Mouse (Mus musculus): ENCODE results near the gene Tex101. TPM values are rescaled to one million over a fixed set of nuclear protein-coding genes. Genes with fewer than 3 reads are reported as not detected.

The Tex101 gene
- polyA plus RNA-seq, 1 experiment from 2014 or later = not detected

- Histone ChIP-seq H3K27ac (replicated peaks) (no peak overlapping the region), H3K4me1 (no peaks in the 10 kb centered on the region), H3K4me2 (replicated peaks) (no peak overlapping the region), H3K9ac (no peak overlapping the region), H3K27me3 (no peaks in the 10 kb centered on the region), H3K36me3 (no peaks in the 10 kb centered on the region), H3K4me3 (replicated peaks) (no peak overlapping the region), H3K9me3 (replicated peaks) (no peaks in the 10 kb centered on the region)
- WGBS = 51% methylated on average over 17 of the region's 17 CpGs
- ATAC-seq (ENCODE audit: insufficient number of reproducible peaks, low FRiP score, low TSS enrichment, low read depth) = no peak
Observed at GRCm38 (mm10) chr7:24661118-24661904, 15.2 kb downstream of the Tex101 start.

DNA sequence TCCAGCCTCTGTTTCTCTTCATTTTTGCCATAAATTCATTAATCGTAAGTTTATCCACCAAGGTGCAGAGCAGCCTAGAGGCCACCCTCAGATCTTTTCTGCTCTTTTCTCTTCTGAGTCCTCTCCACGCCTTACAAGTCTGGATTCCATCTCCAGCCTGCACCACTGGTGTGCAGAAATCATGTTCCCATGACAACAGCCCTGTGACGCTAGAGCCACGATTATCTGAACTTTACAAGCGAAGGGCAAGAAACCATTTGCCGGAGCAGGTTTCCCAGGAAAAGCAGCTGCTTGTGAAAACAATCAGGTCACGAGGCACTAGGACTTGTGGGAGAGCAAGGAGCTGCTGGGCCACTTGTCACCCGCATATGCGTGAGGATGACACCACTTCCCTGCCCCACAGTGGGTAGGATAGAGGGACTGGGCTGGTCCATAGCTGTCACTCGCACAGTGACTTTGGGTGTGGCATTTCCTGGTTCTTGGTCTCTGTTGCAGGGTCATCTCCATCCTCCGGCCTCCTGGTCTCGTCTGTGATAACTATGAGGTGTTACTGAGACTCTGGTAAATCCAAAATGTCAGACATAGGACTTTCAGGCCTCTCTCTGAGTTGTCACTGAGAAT is 16.6 kb downstream of the Tex101 start:
- Histone ChIP-seq H3K9me3 (replicated peaks) (no peaks in the 10 kb centered on the region), H3K4me2 (replicated peaks) (no peak overlapping the region), H3K4me3 (replicated peaks) (no peak overlapping the region), H3K27ac (replicated peaks) (no peak overlapping the region), H3K9ac (no peak overlapping the region), H3K27me3 (no peaks in the 10 kb centered on the region), H3K36me3 (no peaks in the 10 kb centered on the region), H3K4me1 (no peaks in the 10 kb centered on the region)
- WGBS = 56% methylated on average over 12 of the region's 12 CpGs
- no peak for ATAC-seq (ENCODE audit: insufficient number of reproducible peaks, low FRiP score, low TSS enrichment, low read depth)

GRCm38 (mm10) chr7:24653681-24654080 is 22.8 kb downstream of the Tex101 start:
- no peak overlapping the region for H3K4me3 ChIP-seq (replicated peaks)
- no peaks in the 10 kb centered on the region for H3K9me3 ChIP-seq (replicated peaks)
- H3K9ac ChIP-seq = no peak overlapping the region
- no peak overlapping the region for H3K4me2 ChIP-seq (replicated peaks)
- no peaks in the 10 kb centered on the region for H3K4me1 ChIP-seq
- H3K27me3 ChIP-seq = no peaks in the 10 kb centered on the region
- ATAC-seq (ENCODE audit: insufficient number of reproducible peaks, low FRiP score, low TSS enrichment, low read depth) = no peak
- 27% methylated on average over 7 of the region's 7 CpGs for WGBS
- no peaks in the 10 kb centered on the region for H3K36me3 ChIP-seq
- H3K27ac ChIP-seq (replicated peaks) = no peak overlapping the region

DNA sequence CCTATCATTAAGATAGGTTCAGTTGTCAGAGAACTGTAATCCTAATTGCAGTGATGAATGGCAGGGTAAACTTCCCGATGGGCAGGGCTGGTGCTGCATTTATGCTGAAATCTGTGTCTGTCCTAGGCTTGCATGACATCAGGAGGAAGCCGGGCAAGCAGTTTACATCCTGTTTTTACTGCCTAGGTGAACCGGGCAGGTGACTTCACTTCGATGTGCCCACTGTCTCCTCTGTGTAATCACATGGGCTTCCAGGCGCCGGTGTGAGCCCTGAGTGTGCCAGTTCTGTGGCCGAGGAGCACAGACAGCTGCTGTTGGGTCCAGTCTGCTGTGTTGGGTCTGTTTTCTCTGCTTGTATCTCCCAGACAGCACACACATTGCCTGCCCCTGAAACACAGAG is 30.0 kb downstream of the Tex101 start:
- Histone ChIP-seq H3K4me3 (replicated peaks) (no peak overlapping the region), H3K27me3 (no peaks in the 10 kb centered on the region), H3K9me3 (replicated peaks) (no peaks in the 10 kb centered on the region), H3K9ac (no peak overlapping the region), H3K27ac (replicated peaks) (peak overlapping the region; percentile 61), H3K4me2 (replicated peaks) (no peak overlapping the region), H3K36me3 (no peaks in the 10 kb centered on the region), H3K4me1 (0 out of 2 replicates have a peak, but pooled peaks cover 4% of the 10 kb centered on the region)
- 65% methylated on average over 7 of the region's 7 CpGs for WGBS
- no peak for ATAC-seq (ENCODE audit: insufficient number of reproducible peaks, low FRiP score, low TSS enrichment, low read depth)

- peaks cover 8% of the 10 kb centered on the region; the same call in 1 of the 2 replicates for H3K27me3 ChIP-seq
- H3K27ac ChIP-seq (replicated peaks) = no peak overlapping the region
- H3K36me3 ChIP-seq = no peaks in the 10 kb centered on the region
- WGBS = 53% methylated on average over 7 of the region's 7 CpGs
- H3K9me3 ChIP-seq (replicated peaks) = no peaks in the 10 kb centered on the region
- no peak overlapping the region for H3K4me2 ChIP-seq (replicated peaks)
- no peak for ATAC-seq (ENCODE audit: insufficient number of reproducible peaks, low FRiP score, low TSS enrichment, low read depth)
- 0 out of 2 replicates have a peak, but pooled peaks cover 4% of the 10 kb centered on the region for H3K4me1 ChIP-seq
- no peak overlapping the region for H3K4me3 ChIP-seq (replicated peaks)
- no peak overlapping the region for H3K9ac ChIP-seq
Observed at GRCm38 (mm10) chr7:24644996-24645395, 31.5 kb downstream of the Tex101 start.

- no peak overlapping the region for H3K27ac ChIP-seq (replicated peaks)
- H3K4me3 ChIP-seq (replicated peaks) = no peak overlapping the region
- H3K9me3 ChIP-seq (replicated peaks) = no peaks in the 10 kb centered on the region
- ATAC-seq (ENCODE audit: insufficient number of reproducible peaks, low FRiP score, low TSS enrichment, low read depth) = no peak
- H3K4me1 ChIP-seq = 0 out of 2 replicates have a peak, but pooled peaks cover 4% of the 10 kb centered on the region
- H3K9ac ChIP-seq = no peak overlapping the region
- H3K36me3 ChIP-seq = no peaks in the 10 kb centered on the region
- peaks cover 13% of the 10 kb centered on the region; the same call in 1 of the 2 replicates for H3K27me3 ChIP-seq
- no peak overlapping the region for H3K4me2 ChIP-seq (replicated peaks)
- 74% methylated on average over 6 of the region's 6 CpGs for WGBS
Observed at GRCm38 (mm10) chr7:24644492-24644891, 32.0 kb downstream of the Tex101 start.

DNA sequence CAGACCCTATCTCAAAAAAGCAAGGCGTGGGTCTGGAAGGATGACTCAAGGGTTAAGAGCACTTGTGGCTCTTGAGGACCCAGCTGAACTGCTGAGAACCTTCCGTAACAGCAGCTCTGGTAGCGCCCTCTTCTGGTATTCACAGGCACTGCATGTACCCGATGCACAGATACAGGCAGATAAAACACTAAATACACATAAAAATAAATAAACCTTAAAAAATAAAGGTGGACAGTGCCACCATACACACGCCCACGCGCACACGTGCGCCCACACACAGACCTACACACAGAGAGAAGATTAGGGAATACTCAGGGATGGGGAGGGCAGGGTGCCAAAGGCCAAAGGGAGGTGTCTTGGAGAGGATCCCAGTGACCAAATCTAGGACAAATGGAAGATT is 34.0 kb downstream of the Tex101 start:
- 4% methylated on average over 9 of the region's 9 CpGs for WGBS
- H3K9ac ChIP-seq = no peak overlapping the region
- H3K4me2 ChIP-seq (replicated peaks) = no peak overlapping the region
- no peak for ATAC-seq (ENCODE audit: insufficient number of reproducible peaks, low FRiP score, low TSS enrichment, low read depth)
- no peaks in the 10 kb centered on the region for H3K9me3 ChIP-seq (replicated peaks)
- peaks cover 30% of the 10 kb centered on the region for H3K27me3 ChIP-seq
- H3K4me1 ChIP-seq = peaks cover 17% of the 10 kb centered on the region; the same call in 1 of the 2 replicates
- H3K4me3 ChIP-seq (replicated peaks) = no peak overlapping the region
- no peaks in the 10 kb centered on the region for H3K36me3 ChIP-seq
- no peak overlapping the region for H3K27ac ChIP-seq (replicated peaks)

DNA sequence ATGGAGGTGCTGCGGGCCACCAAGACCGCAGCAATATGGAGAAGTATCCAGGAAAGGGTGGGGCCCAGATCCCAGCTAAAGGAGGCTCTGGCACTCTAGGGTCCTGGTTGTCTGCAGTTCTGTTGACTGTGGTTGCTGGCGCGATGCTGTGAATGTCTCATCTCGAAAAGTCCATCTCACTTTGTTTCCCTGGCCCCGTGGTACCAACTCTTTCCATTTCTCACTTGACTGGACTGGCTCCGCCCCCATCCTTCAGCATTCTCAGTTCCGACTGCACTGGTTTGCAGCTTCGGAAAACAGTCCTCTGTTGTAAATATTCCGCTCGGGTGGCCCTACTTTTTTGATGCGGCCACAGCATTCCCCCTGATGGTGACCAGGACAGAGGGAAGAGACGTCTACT is 36.0 kb downstream of the Tex101 start:
- Histone ChIP-seq H3K36me3 (no peaks in the 10 kb centered on the region), H3K9ac (no peak overlapping the region), H3K4me1 (peaks cover 24% of the 10 kb centered on the region; the same call in 1 of the 2 replicates), H3K4me3 (replicated peaks) (no peak overlapping the region), H3K9me3 (replicated peaks) (no peaks in the 10 kb centered on the region), H3K4me2 (replicated peaks) (no peak overlapping the region), H3K27me3 (peaks cover 49% of the 10 kb centered on the region), H3K27ac (replicated peaks) (no peak overlapping the region)
- no peak for ATAC-seq (ENCODE audit: insufficient number of reproducible peaks, low FRiP score, low TSS enrichment, low read depth)
- 66% methylated on average over 13 of the region's 13 CpGs for WGBS

DNA sequence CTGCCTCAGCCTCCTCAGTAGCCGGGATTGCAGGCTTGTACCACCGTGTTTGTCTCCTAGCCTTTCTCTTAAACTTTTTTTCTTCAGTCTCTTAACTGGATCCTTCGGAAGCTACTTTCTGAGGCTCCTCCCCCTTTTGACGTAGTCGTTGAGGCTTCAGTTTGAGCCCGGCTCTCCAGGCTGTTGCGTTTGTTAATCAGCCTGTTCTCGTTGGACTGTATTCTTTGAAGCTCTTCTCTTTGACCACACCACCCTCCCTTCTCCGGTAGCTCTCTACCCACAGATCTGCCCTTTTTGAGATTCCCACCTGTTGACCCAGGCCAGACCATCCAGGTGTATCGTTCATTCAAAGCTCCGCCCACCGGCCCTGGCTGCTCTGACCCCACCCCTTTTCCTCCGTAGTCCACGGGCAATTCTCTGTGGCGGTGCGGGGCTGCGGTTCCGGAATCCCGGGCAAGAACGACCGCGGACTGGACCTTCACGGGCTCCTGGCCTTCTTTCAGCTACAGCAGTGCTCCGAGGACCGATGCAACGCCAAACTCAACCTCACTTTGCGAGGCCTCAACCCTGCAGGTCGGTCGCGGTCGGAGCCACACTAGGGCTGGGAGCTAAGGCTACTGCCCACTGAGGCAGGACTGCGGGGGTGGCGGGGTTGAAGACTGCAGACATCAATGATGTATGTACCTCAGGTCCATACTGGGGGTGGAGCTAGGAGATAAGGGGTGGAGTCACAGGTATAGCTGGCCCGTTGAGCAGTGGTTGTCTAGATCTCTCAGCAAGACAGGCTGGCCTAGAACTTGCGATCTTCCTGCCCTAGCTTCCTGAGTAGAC is 38.2 kb downstream of the Tex101 start:
- peak overlapping the region; percentile 15; the same call in 1 of the 2 replicates for H3K9ac ChIP-seq
- H3K4me1 ChIP-seq = peaks cover 24% of the 10 kb centered on the region; the same call in 1 of the 2 replicates
- WGBS = 2% methylated on average over 35 of the region's 35 CpGs
- ATAC-seq (ENCODE audit: insufficient number of reproducible peaks, low FRiP score, low TSS enrichment, low read depth) = no peak
- peaks cover 49% of the 10 kb centered on the region for H3K27me3 ChIP-seq
- H3K27ac ChIP-seq (replicated peaks) = 0 out of 2 replicates have a peak overlapping the region, but pooled peaks have one; percentile 29
- H3K4me2 ChIP-seq (replicated peaks) = peak overlapping the region; percentile 88
- H3K9me3 ChIP-seq (replicated peaks) = no peaks in the 10 kb centered on the region
- H3K4me3 ChIP-seq (replicated peaks) = peak overlapping the region; percentile 47
- H3K36me3 ChIP-seq = no peaks in the 10 kb centered on the region

DNA sequence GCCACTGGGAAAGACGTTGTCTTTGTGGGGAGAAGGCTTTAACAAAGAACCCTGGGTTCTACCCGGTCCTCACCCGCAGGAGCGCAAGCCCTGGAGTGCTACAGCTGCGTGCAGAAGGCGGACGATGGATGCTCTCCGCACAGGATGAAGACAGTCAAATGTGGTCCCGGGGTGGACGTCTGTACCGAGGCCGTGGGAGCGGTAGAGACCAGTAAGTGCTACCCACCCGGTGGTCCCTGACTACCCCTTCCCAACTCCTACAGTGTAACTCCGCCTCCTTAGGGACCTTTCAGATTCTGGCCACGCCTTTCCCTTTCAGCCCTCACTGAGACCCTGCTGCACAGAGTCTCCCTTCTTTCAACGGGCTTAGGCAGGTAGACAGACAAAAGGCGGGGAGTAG is 39.4 kb downstream of the Tex101 start:
- Histone ChIP-seq H3K4me3 (replicated peaks) (peak overlapping the region; percentile 47), H3K4me2 (replicated peaks) (peak overlapping the region; percentile 88), H3K27me3 (peaks cover 49% of the 10 kb centered on the region), H3K9ac (no peak overlapping the region), H3K36me3 (no peaks in the 10 kb centered on the region), H3K4me1 (peaks cover 20% of the 10 kb centered on the region; the same call in 1 of the 2 replicates), H3K9me3 (replicated peaks) (no peaks in the 10 kb centered on the region), H3K27ac (replicated peaks) (peak overlapping the region; percentile 60)
- ATAC-seq (ENCODE audit: insufficient number of reproducible peaks, low FRiP score, low TSS enrichment, low read depth) = no peak
- WGBS = 1% methylated on average over 18 of the region's 18 CpGs

DNA sequence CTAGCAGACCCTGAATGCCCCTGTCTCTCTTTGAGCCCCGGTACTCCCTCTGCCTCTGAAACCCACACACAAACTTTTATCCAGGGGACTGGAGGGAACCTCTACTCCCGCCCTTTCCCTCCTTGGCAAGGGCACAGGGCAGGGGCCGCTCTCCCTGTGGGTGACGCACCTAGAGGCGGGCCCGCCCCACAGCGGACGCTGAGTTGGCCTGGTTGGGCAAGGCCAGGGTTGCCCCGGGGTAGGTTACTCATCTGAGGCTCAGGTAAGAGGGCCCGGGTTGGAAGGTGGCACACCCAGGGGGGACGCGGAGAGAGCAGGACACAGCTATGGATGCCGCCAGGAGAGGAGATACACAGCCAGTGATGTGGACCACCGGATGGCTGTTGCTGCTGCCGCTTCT is 40.2 kb downstream of the Tex101 start, which contains the start of gene Lypd3:
TSS of gene Lypd3 (plus strand) at position 287 of the 400 bp plus-strand sequence.
- Histone ChIP-seq H3K4me3 (replicated peaks) (peak within 1 kb of the TSS; percentile 47), H3K9me3 (replicated peaks) (no peaks in the 10 kb centered on the region), H3K36me3 (no peaks in the 10 kb centered on the region), H3K27me3 (peaks cover 49% of the 10 kb centered on the region), H3K4me1 (peaks cover 20% of the 10 kb centered on the region; the same call in 1 of the 2 replicates), H3K4me2 (replicated peaks) (peak within 1 kb of the TSS; percentile 88), H3K9ac (no peak within 1 kb of the TSS), H3K27ac (replicated peaks) (peak within 1 kb of the TSS; percentile 60)
- ATAC-seq (ENCODE audit: insufficient number of reproducible peaks, low FRiP score, low TSS enrichment, low read depth) = no peak
- WGBS = 12% methylated on average over 15 of the region's 15 CpGs

All from embryonic facial prominence, embryonic 15.5 days (tissue).